Mouse (Mus musculus): ENCODE results near the gene Gabrg3. TPM values are rescaled to one million over a fixed set of nuclear protein-coding genes. Genes with fewer than 3 reads are reported as not detected.

The Gabrg3 gene
- polyA plus RNA-seq, 1 experiment from 2014 or later, result 0.77 TPM

DNA sequence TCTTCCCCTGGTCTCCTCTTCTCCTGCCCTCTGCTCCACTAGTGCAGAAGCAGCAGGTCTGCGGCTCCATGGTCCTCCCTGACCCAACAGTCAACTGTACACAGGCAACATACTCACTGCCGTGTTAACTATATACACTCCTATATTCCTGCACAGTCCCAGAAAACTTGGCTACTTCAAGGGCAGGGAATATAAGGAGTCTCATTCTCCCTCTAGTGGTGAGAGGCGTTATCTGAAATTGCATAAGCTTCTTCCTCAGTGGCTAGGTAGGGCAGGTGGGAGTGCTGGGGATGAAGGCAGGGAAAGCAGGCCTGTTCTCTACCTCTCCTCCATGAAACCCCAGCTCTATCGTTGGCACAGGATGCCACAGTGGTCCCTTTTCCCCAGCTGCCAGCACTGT is 2.9 kb downstream of the Gabrg3 start:
- no peaks in the 10 kb centered on the region for H3K4me1 ChIP-seq (ENCODE audit: control insufficient read depth, insufficient read depth, low read length)
- DNase-seq (ENCODE audit: low spot score), result peak; percentile 77
- H3K9me3 ChIP-seq (ENCODE audit: control insufficient read depth, low read length), result no peaks in the 10 kb centered on the region
- peaks cover 36% of the 10 kb centered on the region for H3K27me3 ChIP-seq (replicated peaks; ENCODE audit: control insufficient read depth, insufficient read depth, low read length)
- no peak overlapping the region for H3K4me2 ChIP-seq (ENCODE audit: low read depth, low read length)
- no peak overlapping the region for H3K27ac ChIP-seq (replicated peaks; ENCODE audit: low read depth, low read length)
- 0 out of 2 replicates have a peak, but pooled peaks have one; percentile 57 for ATAC-seq (ENCODE audit: low read depth)
- no peak overlapping the region for H3K9ac ChIP-seq (ENCODE audit: low read depth, low read length)
- H3K36me3 ChIP-seq (ENCODE audit: control insufficient read depth, insufficient read depth, low read length), result no peaks in the 10 kb centered on the region
- WGBS, result 22% methylated on average over 4 of the region's 4 CpGs
- H3K4me3 ChIP-seq (ENCODE audit: low read depth, low read length), result no peak overlapping the region

DNA sequence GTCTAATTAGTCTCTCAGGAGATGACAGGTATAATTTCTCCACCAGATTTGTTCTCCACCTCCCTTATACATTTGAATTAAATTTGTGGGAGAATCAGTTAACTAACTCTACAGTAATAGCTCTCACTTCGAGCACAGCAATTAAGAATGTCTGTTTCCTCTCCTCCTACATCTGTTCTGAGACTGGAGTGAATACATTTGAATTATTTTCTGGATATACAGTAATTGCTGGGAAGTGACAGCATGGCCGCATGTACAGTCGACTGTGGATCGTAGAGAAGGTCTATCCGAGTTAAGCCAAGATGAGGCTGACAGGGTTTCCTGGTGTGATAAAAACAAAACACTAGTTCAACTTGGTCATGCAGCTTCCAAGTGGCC is 21.0 kb downstream of the Gabrg3 start:
- H3K4me2 ChIP-seq (ENCODE audit: low read depth, low read length), result no peak overlapping the region
- no peaks in the 10 kb centered on the region for H3K4me1 ChIP-seq (ENCODE audit: control insufficient read depth, insufficient read depth, low read length)
- no peaks in the 10 kb centered on the region for H3K36me3 ChIP-seq (ENCODE audit: control insufficient read depth, insufficient read depth, low read length)
- 76% methylated on average over 5 of the region's 5 CpGs for WGBS
- H3K4me3 ChIP-seq (ENCODE audit: low read depth, low read length), result no peak overlapping the region
- ATAC-seq (ENCODE audit: low read depth) (no peak), DNase-seq (ENCODE audit: low spot score) (no peak)
- H3K9me3 ChIP-seq (ENCODE audit: control insufficient read depth, low read length), result no peaks in the 10 kb centered on the region
- no peak overlapping the region for H3K27ac ChIP-seq (replicated peaks; ENCODE audit: low read depth, low read length)
- no peaks in the 10 kb centered on the region for H3K27me3 ChIP-seq (replicated peaks; ENCODE audit: control insufficient read depth, insufficient read depth, low read length)
- no peak overlapping the region for H3K9ac ChIP-seq (ENCODE audit: low read depth, low read length)

DNA sequence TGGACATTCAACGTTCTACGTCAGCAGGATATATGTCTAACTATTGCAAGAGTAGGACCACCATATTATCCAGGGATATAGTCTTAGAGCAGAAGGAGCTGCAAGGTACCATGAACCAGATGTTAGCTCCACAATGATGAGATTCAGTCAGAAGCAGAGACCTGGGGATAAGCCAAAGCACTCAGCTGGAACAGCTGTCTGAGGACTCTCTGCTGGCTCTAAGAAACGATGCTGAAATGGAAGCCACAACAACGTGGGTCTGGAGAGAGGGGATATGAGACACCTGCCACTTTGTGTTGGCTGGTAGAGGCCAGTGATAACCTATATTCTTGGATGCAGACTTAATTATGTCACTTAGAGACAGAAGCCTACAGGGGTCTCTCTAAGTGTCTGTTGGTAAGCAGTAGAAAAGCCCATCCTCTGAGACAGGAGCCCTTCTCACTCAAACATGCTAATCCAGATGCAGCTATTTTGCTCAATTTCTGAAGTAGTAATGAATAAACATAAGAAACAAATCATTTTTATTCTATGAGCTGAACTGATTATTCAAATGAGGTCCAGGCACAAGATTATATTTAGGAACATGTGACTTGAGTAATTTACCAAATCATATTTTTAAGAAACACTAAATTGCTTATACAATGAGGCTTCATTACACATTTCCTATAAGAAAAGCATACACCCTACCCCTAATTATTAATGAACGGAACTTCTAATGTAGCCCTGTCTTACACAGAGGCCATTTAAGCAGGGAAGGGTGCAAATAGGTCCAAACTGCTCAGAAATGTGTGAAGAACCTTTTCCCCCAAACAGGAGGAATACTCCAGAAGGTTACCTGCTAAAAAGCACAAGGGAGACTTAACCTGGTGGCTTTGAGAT is 21.6 kb downstream of the Gabrg3 start:
- no peak overlapping the region for H3K9ac ChIP-seq (ENCODE audit: low read depth, low read length)
- no peak overlapping the region for H3K4me2 ChIP-seq (ENCODE audit: low read depth, low read length)
- H3K4me1 ChIP-seq (ENCODE audit: control insufficient read depth, insufficient read depth, low read length), result no peaks in the 10 kb centered on the region
- no peaks in the 10 kb centered on the region for H3K27me3 ChIP-seq (replicated peaks; ENCODE audit: control insufficient read depth, insufficient read depth, low read length)
- H3K4me3 ChIP-seq (ENCODE audit: low read depth, low read length), result no peak overlapping the region
- WGBS, result 80% methylated on average over 5 of the region's 5 CpGs
- no peak overlapping the region for H3K27ac ChIP-seq (replicated peaks; ENCODE audit: low read depth, low read length)
- ATAC-seq (ENCODE audit: low read depth) (no peak), DNase-seq (ENCODE audit: low spot score) (no peak)
- H3K9me3 ChIP-seq (ENCODE audit: control insufficient read depth, low read length), result no peaks in the 10 kb centered on the region
- no peaks in the 10 kb centered on the region for H3K36me3 ChIP-seq (ENCODE audit: control insufficient read depth, insufficient read depth, low read length)

DNA sequence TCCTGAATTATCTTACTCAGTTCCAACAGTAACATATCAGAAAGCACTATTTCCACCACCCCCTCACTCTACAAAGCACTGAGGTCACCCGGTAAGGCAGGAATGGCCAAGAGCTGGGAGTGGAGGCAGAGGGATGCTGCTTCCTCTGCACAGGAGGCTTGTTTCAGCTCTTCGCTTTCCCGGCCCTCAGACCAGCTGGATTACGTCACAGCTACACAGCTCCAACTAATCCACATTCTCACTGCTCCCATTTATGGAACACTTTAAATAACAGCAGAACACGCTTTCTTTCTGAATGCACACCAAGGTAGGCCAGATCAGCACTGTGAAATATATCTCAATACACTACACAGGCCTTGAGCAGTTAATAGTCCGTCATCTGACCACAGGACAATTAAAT is 23.2 kb downstream of the Gabrg3 start:
- H3K27me3 ChIP-seq (replicated peaks; ENCODE audit: control insufficient read depth, insufficient read depth, low read length), result no peaks in the 10 kb centered on the region
- H3K36me3 ChIP-seq (ENCODE audit: control insufficient read depth, insufficient read depth, low read length), result no peaks in the 10 kb centered on the region
- H3K4me2 ChIP-seq (ENCODE audit: low read depth, low read length), result no peak overlapping the region
- WGBS, result 79% methylated on average over 6 of the region's 6 CpGs
- no peaks in the 10 kb centered on the region for H3K4me1 ChIP-seq (ENCODE audit: control insufficient read depth, insufficient read depth, low read length)
- H3K9me3 ChIP-seq (ENCODE audit: control insufficient read depth, low read length), result no peaks in the 10 kb centered on the region
- H3K9ac ChIP-seq (ENCODE audit: low read depth, low read length), result no peak overlapping the region
- DNase-seq (ENCODE audit: low spot score) (no peak), ATAC-seq (ENCODE audit: low read depth) (no peak)
- H3K27ac ChIP-seq (replicated peaks; ENCODE audit: low read depth, low read length), result no peak overlapping the region
- H3K4me3 ChIP-seq (ENCODE audit: low read depth, low read length), result no peak overlapping the region

- ATAC-seq (ENCODE audit: low read depth) (no peak), DNase-seq (ENCODE audit: low spot score) (no peak)
- H3K4me3 ChIP-seq (ENCODE audit: low read depth, low read length), result no peak overlapping the region
Observed at GRCm38 (mm10) chr7:57357871-57358540, 29.0 kb downstream of the Gabrg3 start.

DNA sequence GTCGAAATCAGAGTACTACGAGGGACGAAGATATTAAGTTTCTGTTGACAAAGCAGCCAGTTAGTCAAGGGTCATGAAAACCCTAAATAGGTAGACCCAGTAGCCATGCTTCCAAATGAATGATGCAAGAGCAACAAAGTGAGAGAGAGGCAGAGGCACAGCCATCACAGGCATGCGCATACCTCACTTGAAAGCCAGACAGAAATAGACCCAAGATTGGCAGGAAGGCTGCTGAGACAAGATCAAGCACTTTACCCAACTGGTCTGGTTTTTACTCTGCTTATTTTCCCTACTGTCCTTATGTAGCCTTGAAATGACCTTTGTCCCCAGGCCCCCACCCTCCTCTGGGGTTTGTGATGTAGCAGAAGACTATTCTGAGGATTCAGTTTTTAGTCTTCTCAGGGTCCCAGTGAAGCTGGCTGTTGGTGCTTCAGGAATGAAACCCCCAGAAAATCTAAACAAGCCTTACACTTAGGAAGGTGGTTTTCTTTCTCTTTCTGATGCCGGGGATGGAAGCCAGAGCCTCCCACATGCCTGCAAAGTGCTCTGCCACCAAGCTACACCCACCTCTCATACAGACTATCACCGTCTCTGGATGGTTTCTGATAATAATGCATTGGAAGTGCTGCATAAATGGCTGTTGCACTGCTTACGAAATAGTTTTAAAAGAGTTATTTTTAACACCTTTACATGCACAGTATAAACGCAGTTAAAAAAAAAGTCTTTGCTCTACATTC is 30.3 kb downstream of the Gabrg3 start:
- no peak for ATAC-seq (ENCODE audit: low read depth)
- Histone ChIP-seq H3K4me2 (ENCODE audit: low read depth, low read length) (no peak overlapping the region), H3K4me1 (ENCODE audit: control insufficient read depth, insufficient read depth, low read length) (no peaks in the 10 kb centered on the region), H3K4me3 (ENCODE audit: low read depth, low read length) (no peak overlapping the region), H3K27me3 (replicated peaks; ENCODE audit: control insufficient read depth, insufficient read depth, low read length) (no peaks in the 10 kb centered on the region), H3K9ac (ENCODE audit: low read depth, low read length) (no peak overlapping the region), H3K36me3 (ENCODE audit: control insufficient read depth, insufficient read depth, low read length) (no peaks in the 10 kb centered on the region), H3K27ac (replicated peaks; ENCODE audit: low read depth, low read length) (no peak overlapping the region), H3K9me3 (ENCODE audit: control insufficient read depth, low read length) (no peaks in the 10 kb centered on the region)
- WGBS, result 78% methylated on average over 8 of the region's 8 CpGs
- no peak for DNase-seq (ENCODE audit: low spot score)

More at GRCm38 (mm10) chr7:57357871-57358540, 29.0 kb downstream of the Gabrg3 start:
- Histone ChIP-seq H3K4me1 (ENCODE audit: control insufficient read depth, insufficient read depth, low read length) (no peaks in the 10 kb centered on the region), H3K27me3 (replicated peaks; ENCODE audit: control insufficient read depth, insufficient read depth, low read length) (no peaks in the 10 kb centered on the region), H3K9me3 (ENCODE audit: control insufficient read depth, low read length) (no peaks in the 10 kb centered on the region), H3K36me3 (ENCODE audit: control insufficient read depth, insufficient read depth, low read length) (no peaks in the 10 kb centered on the region), H3K27ac (replicated peaks; ENCODE audit: low read depth, low read length) (no peak overlapping the region), H3K9ac (ENCODE audit: low read depth, low read length) (no peak overlapping the region), H3K4me2 (ENCODE audit: low read depth, low read length) (no peak overlapping the region)
- 38% methylated on average over 6 of the region's 6 CpGs for WGBS

- no peak overlapping the region for H3K9ac ChIP-seq (ENCODE audit: low read depth, low read length)
- no peak overlapping the region for H3K27ac ChIP-seq (replicated peaks; ENCODE audit: low read depth, low read length)
- no peaks in the 10 kb centered on the region for H3K27me3 ChIP-seq (replicated peaks; ENCODE audit: control insufficient read depth, insufficient read depth, low read length)
- WGBS, result 66% methylated on average over 1 of the region's 1 CpGs
- H3K4me2 ChIP-seq (ENCODE audit: low read depth, low read length), result no peak overlapping the region
- no peak for ATAC-seq (ENCODE audit: low read depth)
- no peaks in the 10 kb centered on the region for H3K9me3 ChIP-seq (ENCODE audit: control insufficient read depth, low read length)
- H3K36me3 ChIP-seq (ENCODE audit: control insufficient read depth, insufficient read depth, low read length), result no peaks in the 10 kb centered on the region
- no peaks in the 10 kb centered on the region for H3K4me1 ChIP-seq (ENCODE audit: control insufficient read depth, insufficient read depth, low read length)
- no peak overlapping the region for H3K4me3 ChIP-seq (ENCODE audit: low read depth, low read length)
- DNase-seq (ENCODE audit: low spot score), result no peak
Observed at GRCm38 (mm10) chr7:57348774-57349173, 38.2 kb downstream of the Gabrg3 start.

- no peak overlapping the region for H3K4me3 ChIP-seq (ENCODE audit: low read depth, low read length)
- no peak for DNase-seq (ENCODE audit: low spot score)
- H3K27ac ChIP-seq (replicated peaks; ENCODE audit: low read depth, low read length), result no peak overlapping the region
- no peak overlapping the region for H3K4me2 ChIP-seq (ENCODE audit: low read depth, low read length)
- no peak overlapping the region for H3K9ac ChIP-seq (ENCODE audit: low read depth, low read length)
- ATAC-seq (ENCODE audit: low read depth), result no peak
- no peaks in the 10 kb centered on the region for H3K36me3 ChIP-seq (ENCODE audit: control insufficient read depth, insufficient read depth, low read length)
- 76% methylated on average over 8 of the region's 8 CpGs for WGBS
- no peaks in the 10 kb centered on the region for H3K4me1 ChIP-seq (ENCODE audit: control insufficient read depth, insufficient read depth, low read length)
- no peaks in the 10 kb centered on the region for H3K27me3 ChIP-seq (replicated peaks; ENCODE audit: control insufficient read depth, insufficient read depth, low read length)
- H3K9me3 ChIP-seq (ENCODE audit: control insufficient read depth, low read length), result no peaks in the 10 kb centered on the region
Observed at GRCm38 (mm10) chr7:57341910-57342309, 45.1 kb downstream of the Gabrg3 start.

Measured in embryonic facial prominence, embryonic 14.5 days (tissue).